Mouse (Mus musculus) CH12.LX (cell line): ENCODE results near the gene Zdhhc18.
A peak's percentile ranks its signal among the peaks of the same experiment; 100 is the strongest.

Experiments
- CTCF ChIP-seq, 2 experiments: IDR thresholded peaks in 1 of 2; conservative IDR thresholded peaks in 1 of 2; 2 replicates each; pipeline ENCODE4 v1.5.1; 2011 to 2012; ENCODE audit warnings: low read depth in 2 of 2, low read length in 2 of 2, improper control_type of control experiment in 1 of 2, inconsistent platforms in 1 of 2, mild to moderate bottlenecking in 1 of 2, moderate library complexity in 1 of 2
- E2F4 ChIP-seq: IDR thresholded peaks from 2 replicates; pipeline ENCODE4 v1.6.1; 2011; ENCODE audit warnings: low read depth, low read length, improper control_type of control experiment; ENCODE audit not compliant: insufficient replicate concordance
- GABPA ChIP-seq: IDR thresholded peaks from 2 replicates; pipeline ENCODE4 v1.6.1; 2012; ENCODE audit warnings: low read depth, low read length, improper control_type of control experiment, inconsistent platforms; ENCODE audit not compliant: insufficient replicate concordance
- HCFC1 ChIP-seq: IDR thresholded peaks from 2 replicates; pipeline ENCODE4 v1.6.1; 2012; ENCODE audit warnings: low read depth, mild to moderate bottlenecking, inconsistent platforms, low read length, improper control_type of control experiment
- JUND ChIP-seq: conservative IDR thresholded peaks from 2 replicates; pipeline ENCODE4 v1.6.1; 2011; ENCODE audit warnings: low read depth, low read length, improper control_type of control experiment
- MAX ChIP-seq: IDR thresholded peaks from 2 replicates; pipeline ENCODE4 v1.6.1; 2011; ENCODE audit warnings: low read length, improper control_type of control experiment
- MXI1 ChIP-seq: IDR thresholded peaks from 2 replicates; pipeline ENCODE4 v1.6.1; 2011; ENCODE audit warnings: mild to moderate bottlenecking, low read depth, low read length, improper control_type of control experiment
- NRF1 ChIP-seq: IDR thresholded peaks from 2 replicates; pipeline ENCODE4 v1.6.1; 2014; ENCODE audit warnings: low read depth, mild to moderate bottlenecking, inconsistent platforms, low read length, improper control_type of control experiment, moderate library complexity
- POLR2A ChIP-seq: IDR thresholded peaks from 2 replicates; pipeline ENCODE4 v1.6.1; 2011; ENCODE audit warnings: low read depth, mild to moderate bottlenecking, improper control_type of control experiment, low read length
- TCF12 ChIP-seq: IDR thresholded peaks from 2 replicates; pipeline ENCODE4 v1.6.1; 2014; ENCODE audit warnings: low read depth, mild to moderate bottlenecking, inconsistent platforms, low read length, improper control_type of control experiment
- UBTF ChIP-seq: IDR thresholded peaks from 2 replicates; pipeline ENCODE4 v1.6.1; 2012; ENCODE audit warnings: low read depth, mild to moderate bottlenecking, inconsistent platforms, low read length, improper control_type of control experiment, moderate library complexity
- ZC3H11A ChIP-seq: IDR thresholded peaks from 2 replicates; pipeline ENCODE4 v1.6.1; 2012; ENCODE audit warnings: low read depth, mild to moderate bottlenecking, inconsistent platforms, low read length, improper control_type of control experiment

GRCm38 (mm10) chr4:133633332-133634042, 16.5 kb downstream of the Zdhhc18 start:
- no peak for TF ChIP-seq MXI1
- TF ChIP-seq JUND = no peak
- TF ChIP-seq HCFC1 = no peak
- TF ChIP-seq NRF1 = no peak
- TF ChIP-seq POLR2A = peak; percentile 30; the same call in 1 of the 2 replicates
- TF ChIP-seq TCF12 = 0 out of 2 replicates have a peak, but pooled peaks have one; percentile 42
- TF ChIP-seq UBTF = no peak; the same call in 1 of the 2 replicates
- peak in 1 of 2 experiments; percentile 73; a peak in 2 of 4 replicates for TF ChIP-seq CTCF (conservative IDR thresholded peaks at IDR 0.05 in 1 of 2, IDR thresholded peaks at IDR 0.05 in 1 of 2; ENCODE audit: low read depth in 2 of 2, low read length in 2 of 2)
- TF ChIP-seq GABPA = no peak
- TF ChIP-seq E2F4 = no peak
- no peak for TF ChIP-seq ZC3H11A
- no peak for TF ChIP-seq MAX
